Mouse (Mus musculus): ENCODE results near the gene Kctd10.

The Kctd10 gene

DNA sequence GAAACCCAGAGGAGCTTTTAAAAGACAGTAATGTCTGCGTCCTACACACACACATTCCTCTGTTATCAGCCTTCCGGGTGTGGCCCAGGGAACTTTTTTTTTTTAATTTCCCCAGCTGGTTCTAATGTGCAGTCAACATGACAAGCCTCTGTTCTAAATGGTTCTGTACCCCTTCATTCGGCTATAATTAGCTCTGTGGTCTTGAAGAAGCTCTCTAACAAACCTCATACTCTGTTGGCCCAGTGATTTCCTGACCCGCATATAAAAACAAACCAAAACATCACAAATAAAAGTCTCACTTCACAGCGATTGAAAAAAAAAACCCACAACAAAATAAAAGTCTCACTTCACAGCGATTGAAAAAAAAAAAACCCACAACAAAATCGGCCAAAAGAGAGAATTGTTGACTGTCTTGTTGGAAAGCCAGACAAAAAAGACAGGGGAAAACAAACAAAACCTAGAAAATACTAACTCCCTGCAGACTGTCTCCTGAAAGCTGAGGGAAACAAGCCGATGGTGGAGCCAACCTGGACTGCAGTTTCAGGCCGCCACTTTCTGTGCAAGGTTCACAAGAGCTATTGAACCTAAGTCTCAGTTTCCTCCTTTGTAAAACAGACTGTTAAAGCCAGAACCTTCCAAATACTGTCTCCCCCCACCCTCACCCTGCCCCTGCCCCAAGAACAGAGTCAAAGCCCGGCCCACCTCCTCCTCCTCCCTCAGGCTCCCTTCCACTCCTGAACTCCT is 2.0 kb downstream of the Kctd10 start:
- DNase-seq, result no peak

DNA sequence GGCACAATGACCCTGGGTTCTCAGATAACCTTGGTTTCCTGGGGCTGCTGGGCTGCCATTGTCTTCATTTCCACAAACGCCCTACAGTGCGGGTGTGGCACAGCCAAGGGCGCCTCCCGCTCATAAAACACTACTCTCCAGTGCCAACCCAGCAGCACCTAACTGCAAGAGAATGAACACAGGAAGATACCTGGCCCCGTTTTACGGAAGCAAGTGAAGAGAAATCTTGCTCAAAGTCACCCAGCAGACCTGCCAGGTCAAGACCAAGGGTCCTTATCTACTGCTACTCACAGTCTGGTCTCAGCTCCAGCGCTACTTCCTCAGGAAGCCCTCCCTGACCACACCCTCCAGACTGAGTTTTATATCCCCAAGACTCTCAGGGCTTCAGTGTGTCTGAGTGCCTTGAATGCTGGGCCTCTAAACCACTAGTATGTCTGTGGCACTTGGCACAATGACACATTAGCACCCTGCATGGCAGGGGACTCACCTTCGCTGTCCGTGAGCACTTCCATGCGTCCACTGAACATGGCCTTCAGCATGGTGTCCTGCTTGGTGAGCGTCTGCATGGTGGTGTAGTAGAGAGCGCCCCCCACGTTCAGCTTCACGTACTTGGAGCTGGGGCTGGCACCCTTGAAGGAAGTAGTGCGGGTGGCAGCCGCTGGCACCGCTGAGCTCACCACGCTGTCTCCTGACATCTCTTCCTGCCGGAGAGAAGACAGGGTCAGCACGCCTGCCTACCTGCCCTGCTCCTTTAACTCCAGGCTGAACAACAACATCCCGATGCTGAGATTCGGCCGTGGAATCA is 5.7 kb downstream of the Kctd10 start:
- DNase-seq, result no peak

DNA sequence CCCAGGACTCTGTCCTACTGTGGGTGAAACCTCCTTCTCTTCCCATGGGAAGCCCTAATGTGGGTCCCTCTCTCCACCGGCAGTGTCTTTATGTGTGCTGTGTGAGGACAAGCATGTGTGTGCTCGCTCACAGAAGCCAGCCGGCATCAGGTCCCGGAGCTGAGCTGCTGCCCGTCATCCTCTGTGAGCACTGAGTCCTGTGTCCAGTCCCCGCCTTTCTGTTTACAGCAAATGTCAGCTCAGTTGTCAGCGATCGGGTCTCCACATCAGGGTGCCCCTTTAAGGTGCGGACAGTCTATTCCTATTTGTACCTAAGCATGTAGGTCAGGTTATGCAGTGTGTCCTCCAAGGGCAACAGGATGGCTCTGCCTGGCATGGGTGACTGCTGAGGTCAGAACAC is 6.7 kb downstream of the Kctd10 start:
- no peak for DNase-seq

DNA sequence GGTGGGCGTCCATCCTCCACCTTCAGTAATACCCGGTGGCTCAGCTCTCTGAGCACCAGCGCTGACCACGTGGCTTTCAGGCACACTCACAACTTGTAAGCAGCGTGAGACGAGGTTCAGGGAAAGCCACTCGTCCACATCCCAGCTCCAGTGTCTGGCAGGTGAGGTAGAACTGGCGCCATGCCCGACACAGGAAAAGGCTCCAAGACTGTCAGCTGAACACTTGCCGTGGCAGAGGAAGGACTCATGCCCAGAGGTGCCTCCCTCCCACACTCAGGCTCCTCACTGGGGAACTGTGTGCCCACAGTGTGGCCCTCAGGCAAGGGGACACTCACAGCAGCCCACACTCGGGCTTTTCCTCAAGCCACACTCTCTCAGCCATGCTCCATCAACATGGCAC is 7.1 kb downstream of the Kctd10 start:
- DNase-seq, result peak in 1 of 2 experiments; percentile 50

DNA sequence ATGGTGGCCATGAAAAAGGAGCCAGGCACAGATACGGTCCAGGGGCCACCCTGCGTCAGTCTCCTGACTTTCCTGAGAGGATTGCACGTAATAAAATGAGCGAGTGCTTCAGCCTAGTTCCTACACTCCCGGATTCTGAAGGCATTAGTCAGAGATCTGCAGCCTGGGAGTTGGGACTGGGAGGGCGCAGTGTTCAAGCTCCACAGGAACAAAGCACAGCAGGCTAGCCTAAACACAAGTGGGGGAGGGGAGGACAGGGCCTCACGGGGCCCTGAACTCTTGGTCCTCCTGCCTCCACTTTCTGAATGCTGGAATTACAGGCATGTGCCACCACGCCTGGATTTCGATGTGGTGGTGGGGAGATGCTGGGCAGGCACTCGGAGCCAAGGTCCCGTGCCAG is 7.7 kb downstream of the Kctd10 start:
- DNase-seq, result peak in 1 of 2 experiments; percentile 31

DNA sequence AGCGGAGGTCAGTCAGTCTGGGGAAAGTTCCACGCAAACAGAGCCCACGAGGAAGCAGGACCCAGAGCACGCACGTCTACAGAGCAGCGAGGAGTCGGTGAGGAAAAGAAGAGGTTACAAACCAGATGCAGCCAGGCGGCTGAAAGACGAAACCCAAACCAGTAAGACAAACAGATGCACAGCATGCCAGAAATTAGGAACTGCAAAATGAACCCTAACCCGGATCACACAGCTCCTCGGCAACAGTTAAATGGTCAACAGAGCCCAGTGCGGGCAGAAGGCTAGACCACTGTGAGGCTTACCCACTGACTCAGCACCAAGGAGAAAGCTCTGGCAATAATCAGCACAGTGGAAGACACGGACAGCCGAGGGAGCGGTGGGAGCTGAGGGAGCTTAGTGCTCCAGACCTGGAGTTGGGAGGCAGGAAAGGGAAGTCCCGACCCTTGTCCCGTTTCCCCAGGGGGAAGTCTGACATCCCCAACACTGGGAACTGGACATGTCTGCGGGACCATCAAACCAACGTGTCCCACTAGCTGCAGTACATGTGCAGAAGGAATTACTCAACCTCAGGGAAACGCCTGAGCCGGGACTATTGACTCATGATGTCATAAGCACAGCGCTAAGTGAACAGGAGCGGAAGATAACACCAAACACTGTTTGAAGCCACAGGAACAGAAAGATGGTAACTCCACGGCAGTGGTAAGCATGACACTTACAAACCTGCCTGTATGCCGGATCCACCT is 8.4 kb downstream of the Kctd10 start:
- DNase-seq, result peak; percentile 32 to 52

- DNase-seq, result peak; percentile 48 to 53
Measured at GRCm38 (mm10) chr5:114371331-114371730, 9.0 kb downstream of the Kctd10 start.

DNA sequence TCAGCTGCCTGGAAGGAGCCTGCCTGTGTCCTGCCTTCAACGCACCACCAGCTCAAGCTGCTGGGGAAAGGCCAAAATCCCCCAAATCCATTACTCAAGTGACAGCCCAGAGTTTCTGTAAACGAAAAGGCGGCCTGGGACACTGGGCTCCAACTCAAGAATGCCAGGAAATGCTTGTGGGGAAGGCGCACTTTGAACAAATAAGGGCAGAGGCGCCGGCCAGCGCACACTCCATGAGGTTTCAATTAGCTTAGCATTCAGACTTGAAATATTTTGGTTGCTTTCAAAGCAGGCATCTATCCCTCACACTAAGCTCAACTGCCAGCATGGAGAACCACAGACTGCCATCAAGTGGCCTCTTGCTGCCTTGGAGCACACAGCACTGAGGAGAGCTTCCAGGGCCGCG is 9.9 kb downstream of the Kctd10 start:
- DNase-seq, result peak; percentile 78 to 87

DNA sequence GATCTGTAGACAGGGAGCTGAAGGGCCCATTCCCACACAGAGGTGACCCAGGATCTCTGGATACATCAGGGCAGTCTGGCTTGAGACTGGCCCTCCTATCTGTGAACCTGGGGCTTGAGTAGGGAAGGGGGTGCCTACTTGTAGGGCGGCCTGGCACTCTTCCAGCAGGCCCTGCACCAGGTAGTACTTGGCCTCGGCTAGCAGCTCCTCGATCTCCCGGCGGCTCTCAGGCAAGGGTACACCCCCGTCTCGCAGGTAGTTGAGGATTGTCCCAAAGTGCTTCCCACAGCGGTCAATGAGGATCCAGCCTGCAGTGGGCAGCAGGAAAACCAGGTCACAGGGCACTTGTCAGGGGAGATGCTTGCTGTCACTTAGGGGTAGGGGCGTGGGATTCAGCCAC is 10.4 kb downstream of the Kctd10 start:
- no peak for DNase-seq

DNA sequence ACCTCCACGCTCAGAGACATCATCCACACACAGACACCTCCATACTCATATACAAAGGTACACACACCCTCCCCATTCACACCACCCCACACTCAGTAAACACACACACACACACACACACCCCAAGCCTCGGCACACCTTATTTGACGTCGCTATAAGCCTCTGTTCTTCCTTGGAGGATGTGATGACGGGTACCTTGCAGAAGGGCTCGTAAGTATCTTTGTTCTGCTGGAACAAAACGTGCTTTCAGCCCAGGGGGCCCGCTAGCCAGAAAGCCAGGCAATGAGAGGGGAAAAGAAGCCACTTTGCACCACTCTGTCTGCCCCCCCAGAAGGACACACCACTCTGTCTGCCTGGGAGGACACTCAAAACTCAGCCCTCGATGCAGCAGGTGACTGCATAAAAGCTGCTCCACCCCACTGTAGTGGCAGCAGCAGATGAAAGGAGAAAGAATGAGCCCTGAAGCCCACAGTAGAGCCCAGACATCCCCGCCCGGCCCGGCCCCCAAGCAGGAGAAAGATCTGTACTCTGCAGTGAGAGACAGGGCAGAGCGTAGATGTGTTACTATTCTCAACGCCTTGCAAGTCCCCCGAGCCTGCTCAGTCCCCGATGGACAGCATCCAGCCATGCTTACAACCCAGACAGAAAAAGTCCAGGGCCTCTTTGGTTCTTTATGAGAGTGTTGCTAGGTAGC is 11.4 kb downstream of the Kctd10 start:
- DNase-seq, result no peak

DNA sequence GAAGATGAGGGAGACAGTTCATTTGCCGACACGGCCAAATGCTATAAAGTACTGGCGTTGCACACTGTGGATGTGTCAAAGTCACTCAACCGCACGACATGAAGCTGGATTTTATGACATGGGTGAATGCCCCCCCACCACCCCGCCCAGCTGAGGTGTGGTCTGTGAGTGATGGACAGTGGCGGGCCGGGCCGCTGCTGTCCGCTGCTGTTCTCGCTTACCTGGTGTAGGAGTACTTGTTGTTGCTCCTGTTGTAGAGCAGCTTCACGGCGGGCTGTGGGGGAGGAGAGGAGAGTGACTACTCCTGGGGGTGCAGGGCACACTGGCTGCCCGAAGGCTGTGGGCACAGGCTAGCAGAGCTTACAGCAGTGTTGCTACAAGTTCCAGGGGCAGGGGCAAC is 12.2 kb downstream of the Kctd10 start:
- DNase-seq, result peak in 1 of 2 experiments; percentile 29

- peak; percentile 54 to 58 for DNase-seq
Measured at GRCm38 (mm10) chr5:114365043-114365752, 15.1 kb downstream of the Kctd10 start.

DNA sequence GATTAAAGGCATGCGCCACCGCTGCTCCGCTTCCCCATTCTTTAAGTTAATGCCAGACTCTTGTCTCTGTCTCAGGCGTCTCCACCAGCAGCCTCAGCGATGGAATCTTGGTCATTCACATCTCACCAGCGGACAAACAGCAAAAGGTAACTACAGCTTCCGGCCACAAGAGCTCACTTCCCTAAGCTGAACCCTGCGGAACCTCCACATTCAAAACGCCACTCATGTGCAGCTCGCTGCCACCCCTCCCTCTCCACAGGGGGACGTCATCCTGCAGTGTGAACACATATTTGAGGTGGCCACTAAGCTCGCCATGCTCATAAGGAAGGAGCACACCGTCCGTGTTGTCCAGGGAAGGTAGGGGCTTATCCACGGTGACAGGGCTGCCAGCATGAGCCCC is 19.3 kb downstream of the Kctd10 start:
- no peak for DNase-seq

GRCm38 (mm10) chr5:114359586-114359985 is 20.7 kb downstream of the Kctd10 start:
- DNase-seq, result no peak

- DNase-seq, result no peak
Measured at GRCm38 (mm10) chr5:114358833-114359232, 21.5 kb downstream of the Kctd10 start.

DNA sequence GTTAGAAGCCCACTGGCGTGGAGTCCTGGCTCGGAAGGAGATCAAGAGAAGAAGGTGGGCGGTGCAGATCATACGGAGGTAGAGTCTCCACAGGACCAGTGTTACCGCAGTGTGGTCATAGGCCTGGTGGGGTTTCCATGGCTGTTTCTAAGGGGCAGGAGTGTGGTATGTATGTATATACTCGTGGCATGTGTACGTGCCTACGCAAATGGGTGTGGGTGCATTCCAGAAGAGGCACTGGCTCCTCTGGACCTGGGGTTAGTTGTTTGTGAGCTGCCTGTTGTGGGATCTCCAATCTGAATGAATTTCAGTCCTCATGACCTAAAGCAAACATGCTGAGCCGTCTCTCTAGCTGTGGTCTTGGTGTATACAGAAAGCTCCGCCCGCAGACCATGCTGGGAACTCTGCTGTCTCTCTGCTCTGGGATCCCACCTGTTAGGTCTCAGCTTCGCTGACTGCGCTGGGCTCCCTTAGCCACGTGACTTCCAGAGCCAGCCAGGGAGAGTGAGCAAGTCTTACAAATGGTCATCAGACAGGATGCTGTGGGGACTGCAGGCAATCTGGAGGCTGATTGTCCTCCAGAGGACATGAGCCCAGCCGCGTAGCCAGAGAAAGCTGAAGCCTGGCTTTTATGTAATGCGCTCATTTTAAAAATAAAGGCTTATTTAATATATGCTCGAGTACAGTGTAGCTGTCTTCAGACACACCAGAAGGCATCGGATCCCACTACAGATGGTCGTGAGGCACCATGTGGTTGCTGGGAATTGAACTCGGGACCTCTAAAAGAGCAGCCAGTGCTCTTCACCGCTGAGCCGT is 23.2 kb downstream of the Kctd10 start:
- peak; percentile 59 to 73 for DNase-seq

DNA sequence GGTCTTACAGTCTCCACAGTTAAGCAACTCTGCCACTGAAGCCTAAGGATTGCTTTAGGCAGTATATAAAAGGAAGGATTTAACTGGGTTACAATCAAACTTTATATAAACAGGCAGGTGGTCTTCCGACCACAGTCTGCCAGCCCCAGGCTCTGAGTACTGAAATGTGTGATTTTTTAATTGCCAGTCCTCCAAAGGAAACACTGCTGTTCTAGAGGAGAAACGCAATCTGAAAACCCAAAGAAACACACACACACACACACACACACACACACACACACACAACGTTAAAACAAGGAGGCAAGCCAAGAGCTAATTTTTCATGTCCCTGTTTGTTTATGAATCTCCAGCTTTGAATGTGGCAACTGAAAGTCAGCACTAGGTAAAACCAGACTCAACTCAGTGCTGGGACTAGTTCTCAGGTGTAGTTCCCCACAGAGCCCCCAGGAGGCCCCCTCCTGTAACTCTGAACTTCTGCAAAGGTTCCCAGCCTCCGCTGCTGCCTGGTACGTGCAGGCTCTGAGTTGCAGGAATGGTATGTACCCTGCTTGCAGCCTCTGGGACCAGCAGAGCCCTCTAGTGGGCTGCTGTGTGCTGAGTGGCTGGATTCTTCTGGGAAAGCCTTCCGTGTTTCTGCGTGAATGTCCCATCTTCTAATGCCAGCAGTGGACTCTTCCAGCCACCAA is 23.9 kb downstream of the Kctd10 start:
- peak; percentile 90 to 94 for DNase-seq

DNA sequence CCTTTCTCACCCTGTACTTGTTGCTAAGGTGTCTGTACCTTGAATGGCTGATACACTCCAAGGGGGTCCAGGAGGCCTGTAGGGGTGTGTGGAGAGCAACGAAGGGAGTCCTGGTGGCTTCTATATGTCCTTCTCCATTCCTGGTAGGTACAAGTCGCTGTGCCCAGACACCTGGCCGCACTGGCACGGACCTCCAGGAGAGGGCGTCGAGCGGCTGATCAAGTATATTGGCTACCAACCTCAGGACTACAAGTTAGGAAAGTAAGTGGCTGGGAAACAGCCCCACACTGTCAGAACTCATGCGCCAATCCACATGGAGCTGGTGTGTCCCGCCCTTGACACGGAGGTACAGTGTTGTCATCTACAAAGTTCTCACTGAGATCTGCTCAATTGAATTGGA is 28.8 kb downstream of the Kctd10 start:
- no peak for DNase-seq

- no peak for DNase-seq
Measured at GRCm38 (mm10) chr5:114347005-114347404, 33.3 kb downstream of the Kctd10 start.

DNA sequence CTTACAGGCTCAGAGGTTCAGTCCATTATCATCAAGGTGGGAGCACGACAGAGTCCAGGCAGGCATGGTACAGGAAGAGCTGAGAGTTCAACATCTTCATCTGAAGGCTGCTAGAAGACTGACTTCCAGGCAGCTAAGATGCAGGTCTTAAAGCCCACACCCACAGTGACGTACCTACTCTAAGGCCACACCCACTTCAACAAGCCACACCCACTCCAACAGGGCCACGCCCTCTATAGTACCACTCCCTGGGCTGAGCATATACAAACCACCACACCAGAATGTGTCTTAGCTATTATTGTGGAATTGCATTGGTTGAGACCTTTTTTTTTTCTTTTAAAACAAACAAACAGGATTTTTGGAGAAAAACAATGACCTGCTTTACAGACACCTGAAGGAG is 34.8 kb downstream of the Kctd10 start:
- DNase-seq, result peak; percentile 27 to 30

DNA sequence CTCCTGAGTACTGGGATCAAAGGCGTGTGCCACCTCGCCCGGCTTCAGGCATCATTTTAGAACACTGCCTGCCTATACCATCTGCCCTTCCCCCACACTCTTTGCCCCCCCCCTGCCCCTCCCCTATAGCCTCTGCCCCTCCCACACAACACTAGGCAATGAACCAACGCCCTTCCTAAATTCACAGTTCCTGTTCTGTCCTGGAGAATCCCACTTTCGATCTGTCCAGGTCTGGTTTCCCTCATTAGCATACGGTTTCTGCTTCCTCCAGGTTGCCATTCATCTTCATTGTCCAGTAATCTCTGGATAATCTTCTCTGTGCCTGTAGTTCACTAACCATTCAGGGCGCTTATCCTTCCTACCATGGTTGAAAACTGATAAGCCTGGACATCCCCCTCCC is 36.7 kb downstream of the Kctd10 start:
- no peak for DNase-seq
